Mouse (Mus musculus) adrenal gland, adult (tissue): ENCODE results near the gene Gm20696.
A peak's percentile ranks its signal among the peaks of the same experiment; 100 is the strongest.

Experiments used
- DNase-seq, 2 experiments: peaks; one replicate each; pipeline ENCODE4 v3.0.0; 2022 to 2023; ENCODE audit warnings: low spot score in 1 of 2; ENCODE audit not compliant: inconsistent age in 2 of 2

The Gm20696 gene

GRCm38 (mm10) chr6:99573343-99573742 is 93.3 kb downstream of the Gm20696 start:
- no peak for DNase-seq

DNA sequence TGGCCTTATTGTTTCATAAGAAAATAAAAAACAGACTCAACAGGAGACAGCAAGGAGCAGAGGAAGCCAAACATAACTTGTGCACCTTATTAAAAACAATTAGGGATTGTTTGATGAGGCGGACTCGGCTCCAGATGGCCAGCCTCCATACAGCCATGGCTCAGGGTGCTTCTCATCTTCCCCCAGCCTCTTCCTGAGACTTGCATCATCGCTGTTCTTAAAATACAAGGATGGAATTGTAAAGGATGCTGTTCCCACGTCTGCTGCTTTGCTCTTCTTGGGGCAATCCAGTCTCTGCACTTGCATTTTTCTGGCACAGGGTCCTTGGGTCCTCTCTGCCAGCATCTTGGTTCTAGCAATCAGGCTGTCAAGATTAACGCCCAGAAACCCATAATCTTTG is 94.5 kb downstream of the Gm20696 start:
- no peak for DNase-seq

GRCm38 (mm10) chr6:99566921-99567320 is 99.7 kb downstream of the Gm20696 start:
- DNase-seq: no peak

DNA sequence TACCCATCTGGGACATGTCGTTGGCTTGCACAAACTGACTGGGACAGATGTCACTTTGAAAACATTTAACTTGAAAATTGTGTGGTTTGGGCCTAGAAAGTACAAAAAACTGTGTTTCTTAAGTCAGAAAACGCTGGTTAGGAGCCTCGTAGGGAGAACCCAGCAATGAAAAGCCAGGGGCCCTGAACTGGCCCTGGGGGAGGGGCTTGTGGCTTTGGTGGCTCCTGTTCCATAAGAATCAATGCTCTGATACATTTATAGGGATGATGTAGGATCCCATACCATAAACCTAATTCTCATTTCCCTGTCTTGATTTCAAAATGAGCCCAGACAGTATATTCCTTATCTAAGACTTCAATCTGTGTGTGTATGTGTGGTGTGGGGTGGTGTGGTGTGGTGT is 101.8 kb downstream of the Gm20696 start:
- no peak for DNase-seq

DNA sequence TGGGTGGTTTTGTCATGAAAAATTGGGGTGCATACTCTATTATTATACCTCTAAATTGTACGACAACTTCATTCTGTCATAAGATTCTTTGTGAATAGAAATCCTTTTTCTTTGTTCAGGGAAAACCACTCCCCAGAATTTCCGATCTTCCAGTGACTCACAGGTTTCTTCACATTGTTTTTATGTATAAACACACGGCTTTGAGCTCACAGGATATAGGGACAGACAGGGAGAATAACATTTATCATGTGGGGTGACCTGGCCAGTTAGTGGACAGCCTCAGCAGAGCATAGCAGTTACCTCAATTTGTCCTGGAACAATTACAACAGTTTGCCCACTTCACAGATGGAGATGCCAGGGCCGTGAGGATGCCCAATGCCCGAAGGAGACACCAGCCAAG is 109.6 kb downstream of the Gm20696 start:
- DNase-seq: no peak

GRCm38 (mm10) chr6:99552816-99553215 is 113.8 kb downstream of the Gm20696 start:
- DNase-seq: peak; percentile 72 to 84

- no peak for DNase-seq
These were observed 120.2 kb downstream of the Gm20696 start for GRCm38 (mm10) chr6:99546416-99546815.

DNA sequence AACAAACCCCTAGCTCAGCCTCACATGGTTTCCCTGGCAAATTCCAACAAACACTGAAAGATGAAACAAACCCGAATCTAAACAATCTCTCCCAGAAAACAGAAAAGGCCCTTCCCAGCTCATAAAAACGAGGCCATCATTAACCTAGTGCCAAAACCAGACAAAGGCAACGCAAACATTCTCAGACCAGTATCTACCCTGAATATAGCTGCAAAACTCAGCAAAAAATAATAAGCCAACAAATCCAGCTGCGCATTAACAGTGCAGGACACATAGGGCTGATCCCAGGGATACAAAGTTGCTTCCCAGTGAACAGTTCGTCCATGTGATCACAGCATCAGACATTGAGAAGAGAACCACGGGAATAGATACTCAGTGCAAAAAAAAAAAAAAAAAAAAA is 121.2 kb downstream of the Gm20696 start:
- no peak for DNase-seq

- peak in 1 of 2 experiments; percentile 57 for DNase-seq
These were observed 125.5 kb downstream of the Gm20696 start for GRCm38 (mm10) chr6:99541105-99541504.

DNA sequence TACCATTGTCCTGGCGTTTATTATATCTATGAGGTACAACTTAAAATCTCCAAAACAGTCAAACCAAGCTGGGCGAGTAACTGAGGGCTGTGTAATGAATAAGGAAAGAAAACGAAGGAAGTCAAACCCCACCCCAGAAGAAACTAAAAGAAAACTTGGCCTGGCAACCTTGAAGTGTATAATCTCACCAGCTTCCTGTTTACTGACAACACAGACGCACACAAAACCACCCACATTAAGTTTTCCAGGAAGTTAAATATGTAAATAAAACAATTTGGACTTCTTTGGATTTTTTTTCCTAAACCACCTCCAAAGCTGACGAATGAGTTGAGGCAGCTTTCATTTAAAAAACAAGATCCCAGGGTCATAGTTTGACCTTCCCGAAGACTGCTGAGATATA is 125.9 kb downstream of the Gm20696 start:
- peak in 1 of 2 experiments; percentile 61 for DNase-seq

DNA sequence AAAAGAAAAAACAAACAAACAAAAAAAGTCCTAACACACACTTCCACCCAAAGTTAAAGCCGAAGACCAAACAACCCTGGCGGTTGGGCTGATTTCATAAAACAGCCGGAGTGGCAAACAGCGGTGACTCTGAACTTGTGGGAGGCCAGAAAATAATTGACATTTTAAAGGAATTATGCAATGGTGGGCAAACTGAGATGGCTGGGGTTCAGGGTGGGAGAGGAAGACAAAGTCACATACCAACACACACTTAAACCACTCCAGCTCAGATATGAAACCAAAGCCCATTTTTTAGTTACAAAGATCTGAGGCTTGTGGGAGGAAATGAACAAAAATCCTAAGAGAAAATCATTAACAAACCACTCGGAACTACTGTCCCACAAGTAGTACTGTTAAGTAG is 126.5 kb downstream of the Gm20696 start:
- peak in 1 of 2 experiments; percentile 34 for DNase-seq

GRCm38 (mm10) chr6:99538194-99538941 is 128.2 kb downstream of the Gm20696 start:
- no peak for DNase-seq

GRCm38 (mm10) chr6:99534211-99534745 is 132.3 kb downstream of the Gm20696 start:
- DNase-seq: no peak

GRCm38 (mm10) chr6:99532458-99532857 is 134.1 kb downstream of the Gm20696 start:
- no peak for DNase-seq

DNA sequence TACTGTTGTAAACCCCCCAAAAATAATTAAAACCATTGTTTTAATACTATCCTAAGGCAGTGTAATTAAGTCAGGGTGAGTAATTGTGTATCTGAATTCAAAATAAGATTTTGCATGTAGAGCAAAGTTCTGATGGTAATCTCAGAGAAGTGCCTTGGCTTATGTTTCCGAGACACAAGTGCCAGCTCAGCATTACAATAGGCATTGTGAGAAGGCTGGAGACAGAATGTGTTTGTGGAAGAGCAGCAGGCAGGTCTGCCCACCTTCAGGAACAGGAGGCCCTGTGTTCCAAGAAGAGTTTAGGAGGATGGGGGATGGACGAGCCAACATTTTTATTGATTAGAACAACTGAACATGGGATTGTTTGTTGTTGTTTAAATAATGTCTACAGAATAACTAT is 137.6 kb downstream of the Gm20696 start:
- no peak for DNase-seq

DNA sequence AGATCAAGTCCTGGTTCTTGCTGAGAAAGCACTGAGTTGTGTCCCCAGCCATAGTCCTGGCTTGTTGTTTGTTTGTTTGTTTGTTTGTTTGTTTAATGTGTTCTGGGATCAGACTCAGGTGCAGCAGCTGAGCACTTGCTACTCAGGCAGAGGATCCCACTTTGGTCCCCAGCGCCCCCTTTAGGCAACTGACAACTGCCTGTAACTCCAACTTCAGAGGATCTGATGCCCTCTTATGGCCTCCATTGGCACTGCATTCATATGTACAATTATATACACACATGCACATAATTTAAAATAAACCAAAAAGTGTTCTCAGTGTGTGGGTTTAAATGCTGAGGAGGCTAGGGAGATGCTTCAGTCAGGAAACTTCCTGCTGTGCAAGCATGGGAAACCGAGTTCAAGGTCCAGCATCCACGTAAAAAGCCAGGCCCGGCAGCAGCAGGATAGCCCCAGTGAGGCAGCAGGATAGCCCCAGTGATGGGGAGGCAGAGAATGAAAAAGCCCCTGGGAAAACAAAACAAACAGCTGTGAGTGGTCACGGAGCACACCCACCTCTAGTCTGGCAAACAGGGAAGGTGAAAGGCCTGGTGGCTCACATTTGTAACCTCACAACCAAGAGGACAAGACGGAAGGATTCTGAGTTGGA is 139.0 kb downstream of the Gm20696 start:
- DNase-seq: no peak

DNA sequence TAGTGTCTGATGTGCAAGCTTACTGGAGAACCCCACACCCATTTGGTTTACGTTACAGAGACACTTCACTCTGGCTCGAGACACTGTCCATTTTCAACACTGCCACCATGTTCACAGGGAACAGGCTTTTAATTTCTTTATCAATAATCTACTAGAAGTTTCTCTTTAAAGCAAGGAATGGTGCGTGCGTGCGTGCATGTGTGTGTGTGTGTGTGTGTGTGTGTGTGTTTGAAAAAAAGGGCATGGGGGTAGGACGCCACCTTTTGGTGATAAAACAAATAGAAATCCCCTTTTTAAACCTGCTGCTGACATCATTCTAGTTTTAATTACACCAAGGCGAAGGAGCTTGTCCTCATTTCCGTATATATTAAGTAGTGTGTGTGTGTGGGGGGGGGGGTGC is 141.2 kb downstream of the Gm20696 start:
- DNase-seq: peak in 1 of 2 experiments; percentile 70

GRCm38 (mm10) chr6:99523679-99524370 is 142.8 kb downstream of the Gm20696 start:
- DNase-seq: peak in 1 of 2 experiments; percentile 53

GRCm38 (mm10) chr6:99523109-99523632 is 143.4 kb downstream of the Gm20696 start:
- peak; percentile 87 to 96 for DNase-seq

DNA sequence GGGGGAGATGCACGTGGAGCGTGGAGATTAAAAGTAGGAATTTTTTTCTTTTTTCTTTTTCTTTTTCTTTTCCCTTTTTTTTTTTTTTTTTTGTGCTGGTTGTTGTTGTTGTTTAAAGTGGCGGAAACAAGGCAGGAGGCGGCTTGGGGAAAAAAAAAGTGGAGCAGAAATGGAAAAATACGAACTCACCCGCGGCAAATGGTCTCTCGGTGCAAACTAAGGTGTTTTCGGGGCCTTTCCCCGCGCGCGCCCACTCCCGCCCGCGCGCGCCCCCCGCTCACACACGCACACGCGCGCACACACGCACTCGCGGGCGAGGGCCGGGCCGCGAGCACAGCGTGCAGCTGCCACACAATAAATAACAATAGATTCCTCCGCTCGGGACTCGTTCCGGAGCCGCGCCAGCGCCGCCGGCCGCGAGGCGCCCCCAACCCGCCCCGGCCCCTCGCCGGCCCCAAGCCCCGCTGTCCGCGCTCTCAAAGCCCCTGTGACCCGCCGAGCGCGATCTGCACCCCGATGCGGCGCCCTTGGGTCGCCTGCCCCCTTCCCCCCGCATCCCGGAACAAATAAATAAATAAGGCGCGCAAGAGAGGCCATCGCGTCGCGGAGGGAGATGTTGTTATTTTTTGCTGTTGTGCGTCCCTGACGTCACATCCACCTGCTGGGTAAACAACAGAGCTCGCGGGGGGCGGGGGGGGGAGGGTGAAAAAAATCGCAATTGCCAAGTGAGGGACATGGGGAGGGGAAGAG is 144.1 kb downstream of the Gm20696 start, which contains the start of gene Foxp1:
Gene Foxp1, minus strand, starts transcription at position 363 of the 750 bp plus-strand sequence.
- peak; percentile 83 to 95 for DNase-seq
